Mouse (Mus musculus): ENCODE measurements around the gene Fkbp6. TPM values are rescaled to one million over a fixed set of nuclear protein-coding genes. Genes with fewer than 3 reads are reported as not detected.

The Fkbp6 gene
- polyA plus RNA-seq, 1 experiment from 2014 or later, result not detected

- H3K36me3 ChIP-seq (ENCODE audit: insufficient read depth, low read length), result peaks cover 86% of the 10 kb centered on the region
- H3K27me3 ChIP-seq (ENCODE audit: insufficient read depth, low read length), result no peaks in the 10 kb centered on the region
- no peak for DNase-seq (ENCODE audit: low spot score)
- H3K9me3 ChIP-seq (replicated peaks; ENCODE audit: low read length), result no peaks in the 10 kb centered on the region
- no peak overlapping the region for H3K9ac ChIP-seq (ENCODE audit: low read depth, low read length)
- no peak overlapping the region for H3K4me3 ChIP-seq (replicated peaks; ENCODE audit: low read depth, low read length)
- H3K27ac ChIP-seq, result no peak overlapping the region
- WGBS, result 90% methylated on average over 10 of the region's 10 CpGs
- no peak for ATAC-seq (replicated peaks; ENCODE audit: low FRiP score, low read depth)
- no peak overlapping the region for H3K4me2 ChIP-seq (ENCODE audit: low read length)
- no peak for TF ChIP-seq CTCF (IDR thresholded peaks at IDR 0.05; ENCODE audit: low read depth)
- no peaks in the 10 kb centered on the region for H3K4me1 ChIP-seq (replicated peaks; ENCODE audit: insufficient read depth, low read length)
These were observed 31.6 kb upstream of the Fkbp6 start for GRCm38 (mm10) chr5:135381356-135381925.

- no peak overlapping the region for H3K27ac ChIP-seq
- no peak for TF ChIP-seq CTCF (IDR thresholded peaks at IDR 0.05; ENCODE audit: low read depth)
- no peak overlapping the region for H3K4me2 ChIP-seq (ENCODE audit: low read length)
- H3K9ac ChIP-seq (ENCODE audit: low read depth, low read length), result no peak overlapping the region
- H3K9me3 ChIP-seq (replicated peaks; ENCODE audit: low read length), result no peaks in the 10 kb centered on the region
- DNase-seq (ENCODE audit: low spot score), result no peak
- H3K4me3 ChIP-seq (replicated peaks; ENCODE audit: low read depth, low read length), result no peak overlapping the region
- peaks cover 91% of the 10 kb centered on the region for H3K36me3 ChIP-seq (ENCODE audit: insufficient read depth, low read length)
- 92% methylated on average over 4 of the region's 4 CpGs for WGBS
- H3K27me3 ChIP-seq (ENCODE audit: insufficient read depth, low read length), result no peaks in the 10 kb centered on the region
- H3K4me1 ChIP-seq (replicated peaks; ENCODE audit: insufficient read depth, low read length), result no peaks in the 10 kb centered on the region
- ATAC-seq (replicated peaks; ENCODE audit: low FRiP score, low read depth), result no peak
These were observed 30.8 kb upstream of the Fkbp6 start for GRCm38 (mm10) chr5:135380681-135381080.

- Histone ChIP-seq H3K27me3 (ENCODE audit: insufficient read depth, low read length) (no peaks in the 10 kb centered on the region), H3K4me1 (replicated peaks; ENCODE audit: insufficient read depth, low read length) (no peaks in the 10 kb centered on the region), H3K4me2 (ENCODE audit: low read length) (no peak overlapping the region), H3K36me3 (ENCODE audit: insufficient read depth, low read length) (peaks cover 73% of the 10 kb centered on the region), H3K9ac (ENCODE audit: low read depth, low read length) (no peak overlapping the region), H3K27ac (no peak overlapping the region), H3K4me3 (replicated peaks; ENCODE audit: low read depth, low read length) (no peak overlapping the region), H3K9me3 (replicated peaks; ENCODE audit: low read length) (no peaks in the 10 kb centered on the region)
- no peak for TF ChIP-seq CTCF (IDR thresholded peaks at IDR 0.05; ENCODE audit: low read depth)
- DNase-seq (ENCODE audit: low spot score) (no peak), ATAC-seq (replicated peaks; ENCODE audit: low FRiP score, low read depth) (no peak)
- 56% methylated on average over 2 of the region's 2 CpGs for WGBS
These were observed 26.5 kb upstream of the Fkbp6 start for GRCm38 (mm10) chr5:135376341-135376740.

GRCm38 (mm10) chr5:135375167-135375566, 25.3 kb upstream of the Fkbp6 start:
- Histone ChIP-seq H3K27me3 (ENCODE audit: insufficient read depth, low read length) (no peaks in the 10 kb centered on the region), H3K27ac (no peak overlapping the region), H3K9me3 (replicated peaks; ENCODE audit: low read length) (no peaks in the 10 kb centered on the region), H3K4me1 (replicated peaks; ENCODE audit: insufficient read depth, low read length) (peaks cover 6% of the 10 kb centered on the region; the same call in 1 of the 2 replicates), H3K36me3 (ENCODE audit: insufficient read depth, low read length) (peaks cover 61% of the 10 kb centered on the region), H3K4me3 (replicated peaks; ENCODE audit: low read depth, low read length) (no peak overlapping the region), H3K9ac (ENCODE audit: low read depth, low read length) (no peak overlapping the region), H3K4me2 (ENCODE audit: low read length) (no peak overlapping the region)
- no peak for TF ChIP-seq CTCF (IDR thresholded peaks at IDR 0.05; ENCODE audit: low read depth)
- ATAC-seq (replicated peaks; ENCODE audit: low FRiP score, low read depth), result no peak
- 71% methylated on average over 8 of the region's 8 CpGs for WGBS
- no peak for DNase-seq (ENCODE audit: low spot score)

- WGBS, result 95% methylated on average over 5 of the region's 5 CpGs
- ATAC-seq (replicated peaks; ENCODE audit: low FRiP score, low read depth) (no peak), DNase-seq (ENCODE audit: low spot score) (no peak)
- Histone ChIP-seq H3K36me3 (ENCODE audit: insufficient read depth, low read length) (peaks cover 47% of the 10 kb centered on the region), H3K4me3 (replicated peaks; ENCODE audit: low read depth, low read length) (no peak overlapping the region), H3K27me3 (ENCODE audit: insufficient read depth, low read length) (no peaks in the 10 kb centered on the region), H3K27ac (no peak overlapping the region), H3K9me3 (replicated peaks; ENCODE audit: low read length) (no peaks in the 10 kb centered on the region), H3K4me2 (ENCODE audit: low read length) (no peak overlapping the region), H3K4me1 (replicated peaks; ENCODE audit: insufficient read depth, low read length) (peaks cover 6% of the 10 kb centered on the region; the same call in 1 of the 2 replicates), H3K9ac (ENCODE audit: low read depth, low read length) (no peak overlapping the region)
- TF ChIP-seq CTCF (IDR thresholded peaks at IDR 0.05; ENCODE audit: low read depth), result peak; percentile 25; the same call in 1 of the 2 replicates
These were observed 23.8 kb upstream of the Fkbp6 start for GRCm38 (mm10) chr5:135373601-135374000.

- no peak for TF ChIP-seq CTCF (IDR thresholded peaks at IDR 0.05; ENCODE audit: low read depth)
- no peaks in the 10 kb centered on the region for H3K27me3 ChIP-seq (ENCODE audit: insufficient read depth, low read length)
- ATAC-seq (replicated peaks; ENCODE audit: low FRiP score, low read depth) (no peak), DNase-seq (ENCODE audit: low spot score) (no peak)
- H3K9ac ChIP-seq (ENCODE audit: low read depth, low read length), result 0 out of 2 replicates have a peak overlapping the region, but pooled peaks have one; percentile 8
- no peak overlapping the region for H3K27ac ChIP-seq
- no peak overlapping the region for H3K4me2 ChIP-seq (ENCODE audit: low read length)
- peaks cover 30% of the 10 kb centered on the region for H3K36me3 ChIP-seq (ENCODE audit: insufficient read depth, low read length)
- H3K4me1 ChIP-seq (replicated peaks; ENCODE audit: insufficient read depth, low read length), result peaks cover 6% of the 10 kb centered on the region; the same call in 1 of the 2 replicates
- 92% methylated on average over 13 of the region's 13 CpGs for WGBS
- H3K4me3 ChIP-seq (replicated peaks; ENCODE audit: low read depth, low read length), result no peak overlapping the region
- no peaks in the 10 kb centered on the region for H3K9me3 ChIP-seq (replicated peaks; ENCODE audit: low read length)
These were observed 21.4 kb upstream of the Fkbp6 start for GRCm38 (mm10) chr5:135371195-135371594.
